Mouse (Mus musculus) monocyte, adult 5-6 weeks (primary cell): ENCODE results near the gene Ptgir. TPM values are rescaled to one million over a fixed set of nuclear protein-coding genes. Genes with fewer than 3 reads are reported as not detected.
A peak's percentile ranks its signal among the peaks of the same experiment; 100 is the strongest.

ENCODE experiments used
- ATAC-seq: fragments of 153-309, 156-312 bp; replicated peaks from 2 replicates; pipeline ENCODE4 v1.8.0; 2017; ENCODE audit warnings: mild to moderate bottlenecking; ENCODE audit not compliant: low TSS enrichment, insufficient number of reproducible peaks, severe bottlenecking, poor library complexity, low FRiP score
- total RNA-seq: library from RNA; stranded (forward); fragments of 200-1000, 200-491, 200-594 nt; gene quantifications from 3 replicates; pipeline ENCODE4 v1.2.3, GENCODE M21; 2017

Ptgir gene
- total RNA-seq, 1 experiment from 2014 or later: 15.4 TPM

DNA sequence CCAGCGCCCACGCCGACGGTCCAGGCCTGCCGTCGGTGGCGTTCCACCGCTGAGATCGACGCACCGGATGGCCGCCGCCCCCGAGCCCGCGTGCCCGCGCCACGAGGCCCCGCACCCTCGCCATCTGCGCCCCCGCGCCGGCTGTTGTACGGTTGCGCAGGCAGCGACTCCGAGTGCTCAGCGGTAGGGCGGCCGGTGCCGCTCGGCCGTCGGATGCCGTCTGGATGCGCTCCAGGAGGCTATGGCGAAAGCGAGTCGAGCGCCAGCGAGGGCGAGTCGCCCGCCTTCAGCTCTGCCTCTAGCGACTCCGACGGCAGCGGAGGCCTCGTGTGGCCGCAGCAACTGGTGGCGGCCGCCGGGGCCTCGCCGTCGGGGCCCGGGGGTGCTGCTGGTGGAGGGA, 20.4 kb upstream of the Ptgir start:
- no peak for ATAC-seq

DNA sequence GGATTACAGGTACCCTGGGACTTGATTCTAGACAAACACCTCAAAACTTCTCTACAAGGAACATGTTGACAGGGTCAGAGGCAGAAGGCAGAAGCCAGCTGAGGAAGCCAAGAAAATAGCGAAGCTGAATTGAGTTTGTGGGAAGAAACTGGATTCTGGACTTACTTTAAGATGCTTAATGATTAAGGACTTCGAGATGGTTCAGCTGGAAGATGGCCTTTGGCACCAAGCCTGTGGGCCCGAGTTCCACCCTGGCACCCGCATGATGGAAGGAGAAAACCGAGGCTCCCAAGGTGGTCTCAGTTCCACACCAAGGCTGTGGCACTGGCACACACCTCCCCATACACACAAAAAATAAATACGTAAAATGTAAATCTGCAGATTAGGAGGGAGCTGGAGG, 15.8 kb upstream of the Ptgir start:
- ATAC-seq: no peak

DNA sequence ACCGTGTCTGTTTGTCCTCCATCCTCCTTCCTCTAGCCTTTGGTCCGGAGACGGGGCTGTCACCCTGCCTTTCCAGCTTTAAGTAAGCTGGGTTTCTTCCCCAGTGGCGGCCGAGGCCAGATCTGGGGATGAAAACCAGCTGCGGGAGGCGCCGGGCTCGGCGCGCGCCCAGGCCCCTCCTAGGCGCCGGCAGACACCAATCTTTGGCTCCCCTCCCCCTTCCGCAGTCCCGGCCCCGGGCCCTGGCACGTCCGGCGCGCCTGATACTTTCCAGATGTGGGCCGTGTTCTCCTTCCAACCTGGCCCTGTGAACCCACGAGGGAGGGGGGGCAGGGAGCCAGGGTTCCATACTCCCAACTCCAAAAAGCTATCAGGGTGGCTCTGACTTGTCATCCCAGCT, 15.3 kb upstream of the Ptgir start:
- ATAC-seq: no peak

DNA sequence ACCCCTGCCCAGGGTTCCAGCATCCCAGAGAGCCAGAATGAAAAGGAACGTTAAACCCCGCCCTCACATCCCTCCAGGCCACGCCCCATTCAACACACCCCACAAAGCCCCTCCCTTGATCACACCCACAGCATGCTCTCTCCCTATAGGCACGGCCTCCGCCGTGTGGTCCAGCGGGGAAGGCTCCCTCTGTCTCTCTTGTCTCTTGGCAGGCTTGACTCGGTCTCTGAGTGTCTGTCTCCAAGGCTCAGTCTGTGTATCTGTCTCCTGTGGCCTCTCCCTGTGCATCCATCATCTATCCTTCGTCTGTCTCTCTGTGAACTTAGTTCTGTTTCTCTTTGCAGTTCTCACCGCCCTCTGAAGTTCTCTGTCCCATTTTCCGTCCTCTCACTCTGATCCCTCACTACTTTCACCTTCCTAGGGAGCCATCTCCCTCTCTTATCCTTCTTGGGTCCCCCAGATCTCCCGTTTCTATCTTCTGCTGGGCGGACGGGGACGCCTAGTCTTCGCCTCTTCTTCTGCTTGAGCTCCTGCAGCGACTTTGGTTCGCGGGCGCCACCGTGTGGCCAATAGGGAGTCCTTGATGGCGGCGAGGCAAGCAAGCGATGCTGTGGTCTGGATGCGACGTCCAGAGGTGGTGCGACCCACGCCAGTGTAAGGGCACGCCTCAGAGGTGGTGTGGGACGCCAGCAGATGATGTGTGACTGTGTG, 14.5 kb upstream of the Ptgir start, which contains the start of gene Gng8:
Gene Gng8, plus strand, starts transcription at position 146 of the 711 bp plus-strand sequence.
- ATAC-seq: peak; percentile 80

DNA sequence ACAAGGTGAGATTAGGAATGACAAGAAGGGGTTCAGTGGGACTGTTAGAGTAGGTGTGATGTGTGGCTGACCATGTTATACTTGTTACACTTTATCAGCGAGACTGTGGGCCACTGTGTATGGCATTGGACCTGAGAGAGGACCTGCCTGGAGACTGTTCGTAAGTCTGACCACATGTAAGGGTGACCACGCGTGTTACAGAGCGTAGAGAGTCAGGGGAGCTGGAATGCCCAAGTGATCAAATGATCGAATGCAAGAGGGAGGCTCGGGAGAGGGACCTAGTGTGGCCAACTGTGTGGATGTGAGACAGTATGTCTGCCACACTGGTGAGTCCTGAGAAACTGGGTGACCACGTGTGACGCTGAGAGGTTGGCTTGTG, 13.9 kb upstream of the Ptgir start:
- ATAC-seq: no peak

DNA sequence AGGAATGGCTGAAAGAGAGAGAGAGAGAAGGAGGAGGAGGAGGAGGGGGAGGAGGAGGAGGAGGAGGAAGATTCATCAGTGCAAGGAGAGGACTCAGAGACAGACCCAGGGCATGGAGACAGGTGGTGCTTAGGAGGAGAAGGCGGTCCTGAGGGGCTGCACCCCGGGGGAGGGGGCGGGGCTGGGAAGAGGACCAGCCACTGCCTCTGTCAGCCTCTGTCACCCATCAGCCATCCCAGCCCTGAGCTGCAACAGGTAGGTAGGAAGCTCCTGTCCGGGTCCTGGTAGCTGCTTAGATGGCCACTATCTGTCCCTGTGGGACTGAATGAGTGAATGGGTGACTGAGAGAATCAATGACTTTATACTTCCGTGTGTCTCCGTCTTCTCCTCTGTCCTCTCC, 12.7 kb upstream of the Ptgir start:
- ATAC-seq: no peak

DNA sequence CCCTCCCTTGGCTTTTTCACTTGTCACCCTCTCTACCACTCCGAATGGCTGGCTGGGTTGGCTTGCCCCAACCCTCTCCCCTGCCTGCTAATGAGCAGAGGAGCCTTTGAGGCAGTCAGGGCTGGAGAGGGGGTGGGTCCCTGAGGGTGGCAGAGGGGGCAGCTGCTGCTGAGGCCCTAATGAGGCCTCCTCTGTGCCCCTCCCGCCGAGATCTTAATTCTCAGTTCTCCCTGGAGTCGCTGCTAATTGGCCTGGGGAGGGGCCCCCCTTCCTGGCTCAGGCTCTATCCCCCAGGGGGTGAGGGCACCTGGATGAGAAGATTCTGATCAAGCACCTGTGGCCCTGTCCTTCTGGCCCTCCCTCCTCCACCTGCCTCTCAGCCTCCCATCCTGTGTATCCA, 12.0 kb upstream of the Ptgir start:
- ATAC-seq: no peak

DNA sequence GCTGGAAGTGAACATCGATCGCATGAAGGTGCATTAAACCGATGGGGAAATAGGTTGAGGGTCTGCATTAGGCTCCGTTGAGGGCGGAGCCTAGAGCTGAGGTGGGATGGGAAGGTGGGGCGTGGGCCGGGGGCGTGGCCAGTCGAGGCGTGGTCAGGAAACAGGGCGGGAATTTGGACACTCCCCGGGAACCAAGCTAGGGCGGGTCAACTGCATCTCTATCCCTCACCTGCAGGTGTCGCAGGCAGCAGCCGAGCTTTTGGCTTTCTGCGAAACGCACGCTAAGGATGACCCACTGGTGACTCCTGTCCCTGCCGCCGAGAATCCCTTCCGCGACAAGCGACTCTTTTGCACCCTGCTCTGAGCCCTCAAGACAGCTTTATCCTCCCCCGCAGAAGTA, 11.3 kb upstream of the Ptgir start:
- ATAC-seq: peak; percentile 74

DNA sequence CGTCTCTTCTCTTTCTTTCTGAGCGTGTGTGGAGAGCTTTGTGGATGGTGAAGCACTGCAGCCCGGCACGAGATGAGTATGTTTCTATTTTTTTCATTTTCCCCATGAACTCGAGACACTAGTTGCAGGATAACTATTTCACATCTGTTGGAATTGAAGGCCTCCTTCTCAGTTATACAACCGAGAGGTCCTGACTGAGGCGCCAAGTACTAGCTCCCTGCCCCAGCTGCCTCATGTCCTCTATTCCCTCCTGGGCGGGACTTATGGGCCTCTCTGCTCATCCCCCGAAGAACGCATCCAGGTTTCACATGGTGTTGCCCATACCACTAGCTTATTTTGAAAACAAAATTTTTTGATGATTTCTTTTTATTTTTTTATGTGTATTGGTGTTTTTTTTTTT, 10.8 kb upstream of the Ptgir start:
- no peak for ATAC-seq

DNA sequence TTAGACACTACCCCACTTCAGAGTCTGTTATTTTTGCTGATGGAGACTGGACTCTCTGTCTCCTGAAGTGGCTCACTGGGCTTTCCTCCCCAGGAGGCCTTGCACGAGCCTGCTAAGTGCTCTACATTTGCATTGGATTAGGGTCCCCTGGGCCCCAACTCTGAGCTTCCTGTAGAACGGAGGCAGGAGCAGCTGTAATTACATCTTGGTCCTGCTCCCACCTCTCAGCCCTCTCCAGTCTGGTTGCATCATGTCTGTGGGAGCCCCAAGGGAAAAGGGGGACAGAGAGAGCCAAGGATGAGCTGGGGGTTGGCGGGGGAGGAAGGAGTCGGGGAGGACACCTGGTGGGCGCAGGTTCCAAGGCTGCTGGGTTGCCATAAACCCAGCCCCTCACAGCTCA, 5.8 kb upstream of the Ptgir start:
- no peak for ATAC-seq

DNA sequence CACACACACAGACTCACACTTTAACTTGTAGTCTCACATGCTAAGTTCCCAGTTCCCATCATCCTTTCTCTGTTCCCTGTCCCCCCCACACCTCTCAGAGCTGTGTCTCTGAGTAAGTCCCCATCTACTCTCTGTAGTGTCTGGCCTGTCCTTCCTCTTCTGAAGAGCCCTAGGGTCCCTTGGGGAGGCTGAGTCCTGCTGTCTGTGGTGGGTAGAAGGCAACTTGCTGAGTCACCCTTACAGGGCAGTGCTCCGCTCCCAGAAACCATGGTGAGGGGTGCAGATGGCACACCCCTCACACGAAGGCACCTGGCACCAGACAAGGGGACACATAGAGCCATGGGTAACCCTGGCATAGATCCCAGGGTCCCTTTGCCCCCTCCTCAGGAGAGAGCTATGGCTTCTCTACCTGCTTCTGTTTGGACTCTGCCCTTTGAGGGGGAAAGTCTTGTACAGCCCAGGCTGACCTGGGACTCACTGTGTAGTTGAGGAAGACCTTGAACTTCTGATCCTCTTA, 2.8 kb upstream of the Ptgir start:
- ATAC-seq: no peak

DNA sequence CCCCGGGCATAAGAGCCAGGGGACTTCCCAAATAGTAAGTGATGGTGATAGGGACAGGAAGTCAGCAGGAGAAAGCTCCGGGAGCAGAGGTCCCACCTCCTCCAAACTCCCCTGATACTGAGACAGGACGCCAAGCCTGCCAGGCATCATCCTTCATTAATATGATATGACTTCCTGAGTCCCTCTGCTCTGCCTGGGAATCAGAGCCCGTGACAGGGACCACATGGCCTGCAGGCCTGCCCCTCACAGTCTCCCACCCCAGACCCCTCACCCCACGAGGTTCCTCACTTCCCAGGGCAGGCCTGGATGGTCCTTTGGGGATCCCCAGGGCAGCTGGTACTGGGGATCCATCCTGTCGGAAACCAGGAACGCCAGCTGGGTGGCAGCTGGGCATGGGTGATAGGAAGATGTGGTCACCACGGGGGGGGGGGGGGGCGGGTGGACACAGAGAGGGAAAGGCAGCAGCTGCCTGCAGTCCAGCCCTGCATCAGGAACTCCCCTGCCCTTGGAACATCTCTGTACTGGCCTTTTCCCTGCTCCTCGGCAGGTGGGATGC, 2.1 kb upstream of the Ptgir start:
- no peak for ATAC-seq

DNA sequence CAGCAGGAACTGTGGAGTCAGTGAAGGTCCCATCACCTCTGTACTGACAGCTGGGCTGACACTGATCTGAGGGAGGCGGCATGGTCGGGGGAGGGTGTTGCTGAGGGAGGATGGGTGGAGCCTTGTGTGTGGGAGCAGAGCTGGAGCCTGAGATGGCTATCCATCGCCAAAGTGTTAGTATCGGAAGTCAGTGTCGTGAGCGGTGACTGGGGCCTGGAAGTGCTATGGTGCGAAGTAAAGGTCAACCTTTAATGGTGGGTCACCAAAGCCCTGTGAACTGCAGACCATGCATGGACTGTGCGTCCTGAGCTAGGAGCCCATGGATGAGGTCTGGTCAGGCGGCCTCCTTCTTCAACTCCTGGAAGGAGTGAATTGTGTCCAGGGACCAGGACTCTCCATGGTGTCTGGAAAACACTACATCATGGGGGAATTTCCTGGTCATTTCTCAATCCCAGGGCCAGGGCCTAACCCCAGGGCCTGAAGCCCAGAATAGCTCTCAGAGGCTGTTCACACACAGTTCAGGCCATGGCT, 734 bp upstream of the Ptgir start:
- ATAC-seq: no peak

DNA sequence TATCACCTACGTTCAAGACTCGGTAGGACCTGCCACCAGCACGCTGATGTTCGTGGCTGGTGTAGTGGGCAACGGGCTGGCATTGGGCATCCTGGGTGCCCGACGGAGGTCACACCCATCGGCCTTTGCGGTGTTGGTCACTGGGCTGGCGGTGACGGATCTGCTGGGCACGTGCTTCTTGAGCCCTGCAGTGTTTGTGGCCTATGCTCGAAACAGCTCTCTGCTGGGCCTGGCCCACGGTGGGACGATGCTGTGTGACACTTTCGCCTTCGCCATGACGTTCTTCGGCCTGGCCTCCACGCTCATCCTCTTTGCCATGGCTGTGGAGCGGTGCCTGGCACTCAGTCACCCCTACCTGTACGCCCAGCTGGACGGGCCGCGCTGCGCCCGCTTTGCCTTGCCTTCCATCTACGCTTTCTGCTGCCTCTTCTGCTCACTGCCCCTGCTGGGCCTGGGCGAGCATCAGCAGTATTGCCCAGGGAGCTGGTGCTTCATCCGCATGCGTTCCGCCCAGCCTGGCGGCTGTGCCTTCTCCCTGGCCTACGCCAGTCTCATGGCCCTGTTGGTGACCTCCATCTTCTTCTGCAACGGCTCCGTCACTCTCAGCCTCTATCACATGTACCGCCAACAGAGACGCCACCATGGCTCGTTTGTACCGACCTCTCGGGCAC, 734 bp downstream of the Ptgir start:
- no peak for ATAC-seq

DNA sequence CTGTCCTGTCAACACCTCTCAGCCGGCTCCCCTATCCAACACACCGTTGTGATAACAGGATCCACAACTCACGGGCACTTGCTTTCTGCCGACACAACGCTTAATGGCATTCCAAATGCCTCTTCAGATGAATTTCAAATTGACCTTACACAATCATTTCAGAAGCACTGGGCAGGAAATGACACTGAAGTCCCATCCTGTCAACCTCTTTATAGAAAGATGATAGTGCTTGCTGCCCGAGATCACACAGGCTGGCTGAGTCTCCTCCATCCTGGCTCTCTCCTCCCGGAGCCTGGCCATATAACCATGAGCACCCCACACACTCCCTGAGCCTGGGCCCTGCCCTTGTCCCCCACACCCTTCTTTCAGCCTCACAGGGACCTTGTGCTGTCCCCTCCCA, 1.6 kb downstream of the Ptgir start:
- ATAC-seq: no peak

DNA sequence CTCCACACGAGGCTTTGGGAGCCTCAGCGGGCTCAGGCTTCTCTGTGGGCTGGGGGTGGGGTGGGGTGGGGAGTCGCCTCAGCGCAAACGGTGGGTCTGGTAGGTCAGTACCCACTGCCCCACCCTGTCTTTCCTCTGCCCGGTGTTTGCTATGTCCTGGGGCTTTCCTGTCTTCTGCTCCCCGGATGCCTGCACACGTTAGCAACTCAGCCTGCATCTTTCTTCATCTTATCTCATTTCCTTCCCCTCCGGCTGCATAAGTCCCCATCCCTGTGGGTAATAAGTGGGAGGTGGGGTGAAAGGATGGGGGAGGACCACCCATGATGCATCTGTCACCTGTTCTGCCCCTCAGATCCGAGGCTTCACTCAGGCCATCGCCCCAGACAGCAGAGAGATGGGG, 2.1 kb downstream of the Ptgir start:
- ATAC-seq: no peak

DNA sequence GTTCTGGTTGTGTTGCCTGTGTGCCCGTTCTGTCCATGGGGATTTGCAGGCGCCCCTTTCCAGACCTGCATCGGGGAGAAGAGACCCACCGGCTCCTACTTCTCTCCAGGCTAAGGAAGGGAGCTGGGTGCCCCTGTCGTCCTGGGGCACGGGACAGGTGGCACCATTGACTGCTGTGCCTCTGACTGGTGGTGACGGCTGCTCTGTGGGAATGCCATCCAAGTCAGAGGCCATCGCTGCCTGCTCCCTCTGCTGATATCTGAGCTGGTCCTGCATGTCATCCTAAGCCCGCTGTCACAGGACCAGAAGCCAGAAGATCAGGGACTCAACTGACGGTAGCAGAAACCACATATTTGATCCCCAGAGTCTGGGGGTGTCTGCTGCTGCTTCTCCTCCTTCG, 2.6 kb downstream of the Ptgir start:
- no peak for ATAC-seq

DNA sequence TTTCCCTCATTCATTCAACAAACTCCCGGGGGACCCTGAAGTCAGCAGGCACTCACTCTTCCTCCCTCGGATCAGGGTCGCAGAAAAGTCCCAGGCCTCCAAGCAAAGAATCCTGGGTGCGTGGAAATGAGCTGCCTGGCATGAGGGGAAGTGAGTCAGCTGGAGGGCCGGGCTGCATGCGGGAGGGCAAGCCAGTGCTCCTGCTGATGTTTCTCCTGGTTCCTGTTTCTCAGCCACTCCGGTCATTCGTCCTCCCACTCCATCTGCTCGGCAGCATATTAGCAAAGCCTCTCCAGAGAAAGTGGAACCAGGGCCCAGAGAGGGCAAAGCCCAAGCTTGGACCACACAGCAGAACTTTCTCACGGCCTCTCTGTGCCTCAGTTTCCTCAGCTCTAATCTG, 3.6 kb downstream of the Ptgir start:
- peak; percentile 74 for ATAC-seq

DNA sequence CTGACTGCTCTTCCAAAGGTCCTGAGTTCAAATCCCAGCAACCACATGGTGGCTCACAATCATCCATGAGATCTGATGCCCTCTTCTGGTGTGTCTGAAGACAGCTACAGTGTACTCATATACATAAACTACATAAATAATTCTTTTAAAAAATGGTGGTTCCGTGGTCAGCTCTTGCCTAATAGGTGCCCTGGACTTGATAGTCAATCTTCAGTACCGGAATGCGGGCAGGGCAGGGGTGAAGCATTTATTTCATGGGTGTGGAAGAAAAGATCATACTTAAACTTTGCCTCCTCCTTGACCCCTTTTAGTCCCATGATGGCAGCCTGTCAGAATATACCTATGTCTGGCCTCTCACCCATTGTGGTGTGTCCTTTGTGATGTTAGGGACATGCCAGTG, 5.6 kb downstream of the Ptgir start:
- ATAC-seq: no peak

DNA sequence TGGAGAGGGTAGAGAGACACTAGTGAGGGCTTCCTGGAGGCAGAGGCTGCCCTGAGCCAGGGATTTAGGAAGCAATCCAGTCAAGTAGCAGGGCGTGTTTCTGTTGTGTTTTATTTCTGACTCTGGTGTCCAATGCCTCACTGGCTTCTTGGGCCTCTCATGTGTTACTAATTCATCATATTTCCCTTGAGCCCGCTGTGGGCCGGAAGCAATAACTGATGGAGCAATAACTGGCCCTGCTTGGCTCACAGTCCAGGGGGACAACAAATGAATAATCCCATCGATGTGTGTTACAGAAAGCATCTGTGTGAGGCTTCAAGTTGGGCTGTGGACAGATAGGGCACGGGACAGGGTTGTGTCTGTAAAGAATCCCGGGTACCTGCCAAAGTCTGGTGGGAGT, 6.1 kb downstream of the Ptgir start:
- ATAC-seq: no peak
